Mouse (Mus musculus) activated CD4-positive, CD25-positive, alpha-beta regulatory T cell, adult 9 weeks (primary cell): Measurements from ENCODE around the gene Tubgcp3. TPM values are rescaled to one million over a fixed set of nuclear protein-coding genes. Genes with fewer than 3 reads are reported as not detected.

ENCODE experiments used
- polyA plus RNA-seq: library from polyadenylated mRNA; unstranded; fragments of 100-300 nt; shearing (Covaris generic); gene quantifications from one replicate; pipeline ENCODE4 v1.2.1, GENCODE M21; 2017

Tubgcp3 gene
- polyA plus RNA-seq: 68.4 TPM

GRCm38 (mm10) chr8:12672056-12672881 is at the start of gene Tubgcp3:
TSS of gene Tubgcp3 (minus strand) at chr8:12672248.

GRCm38 (mm10) chr8:12572814-12573534 is 99.1 kb downstream of the Tubgcp3 start, which contains the start of gene Spaca7:
TSS of gene Spaca7 (plus strand) at chr8:12573029.

Other genes starting within 250 kb of the Tubgcp3 start
- not detected for gene Spaca7, start 99.2 kb downstream of the Tubgcp3 start, polyA plus RNA-seq
- 8.0 TPM for gene Atp11a, start 84.8 kb upstream of the Tubgcp3 start, polyA plus RNA-seq
- gene Mcf2l, start 201.6 kb upstream of the Tubgcp3 start, polyA plus RNA-seq: 0.54 TPM